Mouse (Mus musculus): Measurements from ENCODE around the gene Rpap3. TPM values are rescaled to one million over a fixed set of nuclear protein-coding genes. Genes with fewer than 3 reads are reported as not detected.
A peak's percentile ranks its signal among the peaks of the same experiment; 100 is the strongest.

The Rpap3 gene
- total RNA-seq, 2 experiments from 2014 or later = 16.0 to 19.7 TPM

DNA sequence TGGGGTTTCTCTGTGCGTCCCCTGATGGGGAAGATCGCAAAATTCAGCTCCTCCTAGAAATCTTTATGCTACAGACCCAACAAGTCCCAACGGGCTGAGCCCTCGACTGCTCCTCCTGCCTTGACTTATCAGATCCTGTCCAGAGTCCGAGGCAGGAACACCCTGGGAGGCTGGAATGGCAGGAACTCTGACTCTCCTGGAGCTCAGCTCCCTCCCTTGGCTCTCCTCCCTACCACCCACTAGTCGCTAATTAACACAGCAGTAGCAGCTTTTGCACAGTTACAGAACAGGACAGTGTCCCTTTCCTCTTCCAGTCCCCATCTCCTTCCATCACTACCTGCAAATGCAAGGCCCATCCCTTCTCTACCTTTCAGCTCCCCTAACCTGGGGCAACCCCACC is 24.7 kb upstream of the Rpap3 start:
- no peak for DNase-seq

DNA sequence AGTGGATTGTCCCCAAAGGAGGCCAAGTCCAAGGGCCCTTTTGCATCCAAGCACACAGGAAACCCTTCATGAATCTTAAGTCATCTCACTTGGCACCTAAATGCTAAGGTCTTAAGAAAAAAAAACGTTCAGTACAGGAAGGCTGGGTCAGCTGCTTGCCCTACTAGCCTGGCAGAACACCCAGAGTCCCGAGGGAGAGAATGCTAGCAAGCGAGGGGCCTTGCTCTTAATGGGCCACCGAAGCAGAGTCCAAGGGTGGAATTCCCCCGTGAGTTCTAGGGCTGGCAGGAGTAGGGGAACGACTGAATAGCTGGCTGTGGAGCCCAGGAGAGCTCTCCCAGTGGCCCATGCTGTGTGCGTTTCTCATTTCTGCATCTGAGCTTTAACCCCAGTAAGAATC is 23.2 kb upstream of the Rpap3 start:
- DNase-seq = no peak

DNA sequence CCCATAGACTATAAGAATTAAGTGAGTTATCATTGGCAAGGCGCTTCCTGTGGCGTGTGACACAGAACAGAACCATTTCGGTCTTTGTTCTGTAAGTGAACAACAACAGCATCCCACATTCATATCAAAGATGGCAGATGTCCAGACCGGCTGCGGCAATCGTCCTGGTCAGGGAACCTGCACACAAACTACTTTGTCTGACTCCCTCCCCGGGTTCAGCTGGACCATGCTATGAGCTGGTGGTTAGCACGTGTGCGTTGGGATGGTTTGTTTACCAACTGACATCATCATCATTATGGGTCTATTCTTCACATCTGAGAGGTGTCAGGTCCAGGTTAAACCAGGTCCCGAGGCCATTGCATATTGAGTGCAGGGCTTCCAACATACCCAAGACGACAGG is 22.8 kb upstream of the Rpap3 start:
- DNase-seq = no peak

DNA sequence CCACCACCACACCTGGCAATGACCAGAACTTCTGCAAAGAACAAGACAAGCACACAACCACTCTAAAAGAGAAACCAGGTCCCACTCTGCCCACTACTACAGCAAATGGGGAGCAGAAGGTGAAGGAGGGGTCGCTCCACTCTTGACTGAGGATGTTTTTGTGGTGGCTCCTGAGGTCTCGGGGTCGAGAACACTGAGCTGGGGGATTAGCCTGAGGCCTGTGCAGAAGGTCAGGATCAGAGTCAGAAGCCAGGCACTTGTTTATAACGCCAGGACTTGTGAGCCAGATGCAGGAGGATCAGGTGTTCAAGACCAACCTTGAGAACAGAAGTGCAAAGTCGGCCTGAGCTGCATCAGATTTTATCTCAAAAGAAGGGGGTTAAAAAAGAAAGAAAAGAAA is 21.9 kb upstream of the Rpap3 start:
- no peak for DNase-seq

DNA sequence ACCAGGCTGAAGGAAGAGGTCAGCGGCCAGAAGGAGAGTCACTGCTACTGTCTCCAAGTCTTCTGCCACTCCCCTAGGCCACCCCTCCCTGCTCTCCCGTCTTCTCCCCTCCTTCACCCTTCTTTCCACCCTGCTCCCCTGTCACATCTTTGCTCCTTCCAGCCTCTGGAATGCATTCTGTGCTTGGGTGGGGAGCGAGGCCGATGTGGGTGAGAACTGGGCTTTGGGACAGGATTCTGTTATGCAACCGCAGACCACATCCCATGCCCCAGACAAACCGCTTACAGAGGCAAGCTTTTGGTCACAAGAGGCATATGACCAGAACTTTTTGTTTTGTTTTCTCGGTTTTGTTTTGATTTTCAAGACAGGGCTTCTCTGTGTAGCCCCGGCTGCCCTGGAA is 21.4 kb upstream of the Rpap3 start:
- DNase-seq = no peak

DNA sequence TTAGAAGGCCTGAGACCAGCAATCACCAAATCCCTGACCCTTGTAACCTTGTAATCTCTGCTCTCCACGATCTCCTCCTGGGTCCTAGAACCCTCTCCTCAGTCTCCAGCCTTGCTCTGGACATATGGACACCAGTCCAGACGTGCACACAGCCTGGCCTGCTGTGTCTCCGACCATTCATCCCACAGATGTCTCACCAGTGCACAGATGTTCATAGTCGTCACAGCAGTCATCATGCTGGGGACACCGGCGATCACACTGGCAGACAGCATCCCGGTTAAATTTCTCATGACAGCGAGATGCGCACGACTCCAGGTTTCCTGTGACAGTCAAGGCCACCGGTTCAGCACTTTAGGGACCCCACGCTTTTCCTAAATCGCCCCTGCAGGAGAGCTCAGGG is 20.7 kb upstream of the Rpap3 start:
- DNase-seq = no peak

DNA sequence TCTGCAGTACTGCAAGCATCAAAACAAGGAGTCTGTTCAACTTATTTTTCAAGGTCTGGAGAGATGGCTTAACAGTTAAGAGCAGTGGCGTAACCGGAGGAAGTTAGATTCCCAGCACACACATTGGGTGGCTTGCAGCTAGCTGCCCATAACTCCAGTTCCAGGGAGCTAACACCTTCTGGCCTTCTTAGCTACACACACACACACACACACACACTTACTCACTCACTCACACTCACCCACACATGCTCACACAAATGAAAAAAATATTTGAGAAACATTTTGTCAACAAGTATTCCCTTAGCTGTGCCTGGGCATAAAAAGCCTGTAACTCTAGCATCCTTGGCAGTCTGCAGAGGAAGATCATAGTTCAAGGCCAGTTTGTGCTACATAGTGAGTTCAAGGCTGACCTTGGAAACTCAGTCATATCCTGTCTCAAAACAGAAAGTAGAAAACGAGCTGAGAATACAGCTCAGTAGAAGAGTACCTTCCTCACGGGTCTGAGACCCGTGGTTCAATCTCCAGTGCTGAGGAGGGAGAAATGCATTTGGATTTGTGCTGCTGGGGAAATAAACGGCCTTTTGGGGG is 19.7 kb upstream of the Rpap3 start:
- DNase-seq = no peak

DNA sequence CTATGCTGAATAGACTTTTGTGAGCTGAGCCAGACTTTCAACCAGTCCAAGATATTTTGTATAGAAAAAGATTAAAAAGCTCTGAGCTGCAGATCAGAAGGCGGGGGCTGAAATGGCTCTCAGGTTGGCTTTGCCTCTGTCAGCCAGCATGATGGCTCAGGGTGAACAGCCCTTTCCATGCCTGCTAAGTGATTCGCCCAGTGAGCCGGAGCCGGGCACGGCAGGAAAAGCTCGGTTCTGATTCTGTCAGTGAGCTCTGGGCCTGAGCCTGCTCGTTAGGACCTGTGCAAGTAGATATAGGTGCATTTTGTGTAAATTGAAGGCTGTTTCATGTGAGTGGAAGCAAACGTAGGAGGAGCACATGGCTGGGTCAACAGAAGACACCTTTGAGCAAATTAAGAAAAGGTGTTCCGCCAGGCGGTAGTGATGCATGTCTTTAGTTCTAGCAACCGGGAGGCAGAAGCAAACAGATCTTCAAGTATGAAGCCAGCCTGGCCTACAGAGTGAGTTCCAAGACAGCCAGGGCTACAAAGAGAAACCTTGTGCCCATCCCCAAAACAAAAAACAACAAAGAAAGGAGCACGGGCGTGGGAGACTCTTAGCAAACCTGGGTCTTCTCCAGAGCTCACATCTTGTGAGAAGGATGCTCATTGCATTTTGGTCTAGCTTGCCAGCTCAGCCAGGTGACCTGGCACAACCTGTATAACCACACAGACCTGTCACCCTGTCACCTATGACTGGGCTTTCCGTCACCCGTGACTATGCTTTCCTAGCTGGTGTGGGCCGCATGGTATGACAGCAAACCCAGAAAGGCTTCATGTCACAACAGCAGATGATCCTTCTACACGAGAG is 18.9 kb upstream of the Rpap3 start:
- no peak for DNase-seq

DNA sequence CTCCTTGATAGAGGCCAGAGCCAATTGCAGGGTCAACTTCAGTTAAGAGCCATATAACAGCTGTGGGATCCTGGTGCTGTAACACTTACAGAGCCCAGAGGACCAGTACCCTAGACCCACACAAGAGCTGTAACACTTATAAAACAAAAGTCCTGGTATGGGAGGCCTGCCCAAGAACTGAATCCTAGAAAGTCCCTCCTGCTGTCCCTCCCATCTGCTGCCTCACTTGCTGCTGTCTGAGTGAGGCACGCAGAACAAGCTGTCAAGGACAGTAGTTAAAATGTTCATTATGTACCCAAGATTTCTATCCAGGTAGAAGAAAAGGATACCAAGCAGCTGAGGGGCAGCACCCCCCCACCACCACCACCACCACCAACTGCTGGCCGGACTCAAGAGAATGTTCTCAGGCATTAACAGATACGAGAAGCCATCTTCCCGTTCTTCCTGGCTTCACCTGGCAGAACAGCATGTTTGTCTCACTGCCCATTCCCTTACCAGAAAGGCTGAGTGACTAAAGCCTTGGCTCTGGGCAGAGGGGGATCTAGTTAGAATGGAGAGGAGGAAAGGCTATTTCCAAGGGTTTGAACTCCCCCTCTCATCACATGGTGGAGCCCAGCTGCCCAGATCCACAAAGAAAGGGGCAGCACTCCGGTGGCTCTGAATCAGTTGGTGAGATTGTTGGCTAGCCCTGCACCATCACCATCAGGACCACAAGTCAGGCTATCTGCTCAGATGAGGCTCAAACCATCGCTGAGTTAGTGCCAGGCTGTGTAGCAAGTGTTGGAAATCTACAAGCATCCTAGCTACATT is 18.1 kb upstream of the Rpap3 start:
- no peak for DNase-seq

DNA sequence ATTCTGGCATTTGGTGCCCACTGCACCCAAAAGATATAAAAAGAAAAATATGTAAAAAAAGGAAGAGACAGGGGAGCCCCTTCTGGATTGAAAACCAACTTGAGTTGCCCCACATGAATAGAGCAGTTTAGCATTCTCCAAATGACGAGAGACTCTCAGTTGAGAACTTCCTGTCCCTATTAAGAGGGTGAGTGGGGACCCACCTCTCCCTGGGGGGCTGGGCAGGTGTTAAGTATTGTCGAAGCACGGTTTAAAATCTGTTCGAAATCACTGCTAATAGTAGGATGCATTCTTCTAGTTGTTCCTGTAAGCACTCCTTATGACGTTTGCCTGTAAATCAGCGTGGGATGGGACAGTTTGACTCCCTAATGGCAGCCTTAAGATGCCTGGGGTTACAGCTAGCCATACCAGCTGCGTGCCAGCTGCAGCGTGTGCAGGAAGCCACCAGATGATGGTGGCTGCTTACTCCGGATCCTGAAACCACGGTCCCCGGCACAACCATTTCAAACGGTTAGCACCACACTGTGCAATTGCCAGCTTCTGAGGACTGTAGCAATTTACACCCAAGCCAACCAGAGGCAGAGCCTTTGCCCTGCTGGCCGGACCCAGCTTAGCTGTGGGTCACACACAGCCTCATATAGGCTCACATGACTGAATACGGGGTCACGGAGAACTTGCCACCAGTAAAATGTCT is 15.5 kb upstream of the Rpap3 start:
- no peak for DNase-seq

DNA sequence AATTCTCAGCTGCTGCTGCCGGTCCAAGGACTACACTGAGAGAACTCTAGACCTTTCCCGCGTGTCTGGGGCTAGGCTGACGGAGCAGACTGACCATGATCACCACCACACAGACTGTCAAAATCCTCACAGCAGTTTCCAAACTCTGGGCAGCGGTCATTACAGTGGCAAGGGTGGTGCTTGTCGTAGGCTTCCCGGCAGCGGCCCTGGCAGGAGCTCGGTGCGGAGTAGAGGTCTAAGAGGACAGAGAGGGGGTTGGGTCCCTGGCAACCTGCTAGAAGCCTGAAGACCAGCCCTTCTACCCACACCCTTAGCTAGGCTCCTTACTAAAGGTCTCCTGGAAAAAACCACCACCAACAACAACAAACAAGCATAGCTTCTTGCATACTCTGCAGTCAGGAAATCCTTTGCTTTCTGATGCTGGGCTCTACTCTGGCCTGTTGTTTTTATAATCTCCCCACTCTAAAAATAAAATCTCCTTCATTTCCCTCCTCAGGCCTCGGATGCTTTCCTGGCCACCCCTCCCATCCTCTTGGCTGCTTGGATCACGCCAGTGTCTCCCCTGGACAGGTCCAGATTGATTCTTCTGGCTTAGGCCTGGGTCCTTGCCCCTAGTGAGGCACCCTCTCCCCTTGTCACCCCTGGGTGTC is 14.5 kb upstream of the Rpap3 start:
- peak; percentile 43 for DNase-seq

DNA sequence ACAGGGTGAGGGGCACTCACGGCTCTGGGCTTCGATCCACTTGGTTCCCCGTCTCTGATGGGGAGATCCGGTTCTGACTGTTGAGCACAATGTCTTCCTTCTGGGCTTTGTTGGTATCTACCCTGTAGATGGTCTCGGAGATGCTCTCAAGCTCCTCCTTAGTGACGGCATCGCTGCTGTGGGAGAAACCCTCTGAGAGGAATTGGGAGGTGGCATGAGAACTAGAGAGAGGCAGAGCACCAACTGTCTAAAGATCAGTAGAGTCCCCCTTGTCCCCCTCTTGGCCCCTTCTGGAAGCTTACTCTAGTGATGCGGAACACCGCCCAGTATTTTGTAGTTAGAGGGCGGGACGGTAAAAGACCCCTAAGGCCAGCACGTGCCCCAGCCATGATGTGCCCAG is 13.9 kb upstream of the Rpap3 start:
- no peak for DNase-seq

DNA sequence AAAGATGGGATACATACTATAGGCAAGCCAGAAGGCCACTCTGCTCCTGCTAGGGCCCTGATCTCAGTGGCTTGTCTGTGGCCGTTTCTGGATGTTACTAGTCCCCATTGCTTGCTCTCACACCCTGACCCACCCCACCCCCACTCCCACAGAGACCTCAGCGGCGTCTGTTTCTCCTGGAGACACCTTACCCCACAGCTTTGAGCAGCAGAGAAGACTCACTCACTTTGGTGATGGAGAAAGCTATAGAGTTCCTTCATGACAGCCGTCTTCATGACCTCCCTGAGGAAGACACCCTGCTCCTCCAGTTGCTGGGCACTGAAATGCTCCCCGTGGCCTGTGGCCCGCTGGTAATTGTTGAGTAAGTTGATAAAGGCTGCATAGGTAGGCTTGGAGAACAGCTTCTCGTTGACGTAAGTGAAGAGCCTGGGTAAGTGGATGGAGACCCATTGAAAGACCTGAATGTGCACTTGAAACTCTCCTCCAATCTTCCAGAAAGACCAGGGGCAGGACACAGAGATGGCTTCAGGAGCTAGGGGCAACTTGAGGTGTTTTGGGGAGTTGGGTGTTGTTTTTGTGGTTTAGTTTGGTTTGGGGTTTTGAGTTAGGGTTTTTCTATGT is 13.0 kb upstream of the Rpap3 start:
- no peak for DNase-seq

DNA sequence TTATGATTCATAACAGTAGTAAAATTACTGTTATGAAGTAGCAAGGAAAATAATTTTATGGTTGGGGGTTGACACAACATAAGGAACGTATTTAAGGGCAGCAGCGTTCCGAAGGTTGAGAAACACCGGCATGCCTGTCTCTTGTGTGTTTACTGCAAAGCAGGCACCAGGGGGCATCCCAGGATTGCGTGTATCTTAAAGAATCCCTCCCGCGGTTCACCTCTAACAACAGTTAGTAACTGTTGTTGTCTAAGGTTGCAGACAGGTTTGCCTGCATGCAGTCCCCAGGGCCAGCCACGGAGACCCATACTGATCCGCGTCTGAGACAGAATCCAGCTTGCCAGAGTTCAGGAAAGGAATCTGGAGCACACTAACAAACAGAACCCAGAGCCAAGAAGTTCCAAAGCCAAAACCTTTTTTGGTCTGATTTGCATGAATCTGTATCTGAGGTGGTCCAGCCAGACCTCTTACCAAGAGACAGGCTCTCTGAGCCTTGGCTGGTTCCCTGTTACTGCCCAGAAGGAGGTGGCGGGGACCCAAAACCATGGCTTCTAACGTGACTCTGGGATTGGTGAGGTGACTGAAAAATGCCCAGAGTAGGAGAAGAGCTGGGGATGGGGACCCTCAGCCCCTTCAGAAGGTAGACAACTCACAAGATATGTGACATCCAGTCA is 12.4 kb upstream of the Rpap3 start:
- peak; percentile 78 for DNase-seq

DNA sequence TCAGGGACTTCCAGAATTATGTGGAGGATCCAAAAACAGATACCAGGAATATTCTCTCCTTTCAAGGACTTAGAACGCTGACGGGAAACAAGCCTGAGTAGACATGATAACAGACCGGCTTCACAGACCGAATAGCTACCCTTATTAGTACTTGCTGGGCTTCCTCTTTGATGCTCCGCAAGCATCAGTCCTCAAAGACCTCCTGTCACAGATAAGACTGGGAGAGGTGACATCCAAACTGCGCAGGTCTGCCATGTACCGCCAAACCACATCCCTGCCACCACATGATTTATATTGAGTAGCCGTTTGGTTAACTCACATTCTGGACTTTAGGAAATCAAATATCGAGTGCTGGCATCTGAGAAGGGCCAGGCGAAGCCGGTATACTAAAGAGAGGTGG is 11.2 kb upstream of the Rpap3 start:
- DNase-seq = no peak

DNA sequence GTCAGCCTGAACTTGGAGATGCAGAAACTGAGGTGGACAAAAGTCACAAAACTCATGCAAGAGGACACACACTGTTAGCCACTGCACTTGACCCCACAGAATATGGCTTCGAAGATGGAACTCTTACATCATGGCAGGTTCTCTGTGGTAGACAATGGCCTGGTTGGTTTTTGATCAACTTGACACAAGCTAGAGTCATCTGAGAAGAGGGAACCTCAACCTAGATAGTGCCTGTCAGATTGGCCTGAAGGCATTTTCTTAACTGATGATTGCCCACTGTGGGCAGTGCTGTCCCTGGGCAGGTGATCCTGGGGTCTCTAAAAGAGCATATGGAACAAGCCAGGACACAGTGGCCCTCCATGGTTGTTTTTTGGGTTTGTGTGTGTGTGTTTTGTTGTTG is 10.1 kb upstream of the Rpap3 start:
- no peak for DNase-seq

DNA sequence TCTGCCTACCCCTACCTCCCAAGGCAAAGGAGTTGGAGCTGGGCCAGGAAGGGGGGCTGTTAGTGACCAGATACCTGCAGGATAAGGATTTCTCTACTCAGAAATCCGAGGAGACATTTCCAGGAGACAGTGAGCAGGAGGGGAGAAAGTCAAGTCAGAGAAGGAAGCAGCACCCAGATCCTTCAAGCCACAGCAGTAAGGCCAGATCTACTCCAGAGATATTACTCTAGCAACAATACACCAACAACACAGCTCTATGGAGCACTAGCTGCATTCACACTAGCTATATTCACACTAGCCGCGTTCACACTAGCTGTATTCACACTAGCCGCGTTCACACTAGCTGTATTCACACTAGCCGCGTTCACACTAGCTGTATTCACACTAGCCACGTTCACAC is 9.5 kb upstream of the Rpap3 start:
- no peak for DNase-seq

DNA sequence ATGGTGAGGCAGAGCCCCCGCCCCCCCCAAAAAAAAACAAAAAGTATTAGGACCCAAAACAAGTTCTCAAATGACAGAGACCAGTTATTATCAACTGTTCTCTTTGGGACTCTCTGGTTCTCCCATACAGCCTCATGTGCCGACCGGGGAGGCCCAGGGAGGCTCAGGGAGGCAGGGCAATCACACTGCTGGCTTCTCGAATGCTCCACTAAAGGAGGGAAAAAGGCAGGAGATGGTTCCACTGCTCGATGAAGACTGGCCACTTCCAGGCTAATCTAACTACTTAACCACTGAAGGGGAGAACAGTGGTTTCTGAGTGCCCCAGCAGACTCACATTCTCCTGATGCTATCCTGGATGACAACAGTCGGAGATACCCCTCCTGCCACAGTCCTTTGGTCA is 6.9 kb upstream of the Rpap3 start:
- no peak for DNase-seq

DNA sequence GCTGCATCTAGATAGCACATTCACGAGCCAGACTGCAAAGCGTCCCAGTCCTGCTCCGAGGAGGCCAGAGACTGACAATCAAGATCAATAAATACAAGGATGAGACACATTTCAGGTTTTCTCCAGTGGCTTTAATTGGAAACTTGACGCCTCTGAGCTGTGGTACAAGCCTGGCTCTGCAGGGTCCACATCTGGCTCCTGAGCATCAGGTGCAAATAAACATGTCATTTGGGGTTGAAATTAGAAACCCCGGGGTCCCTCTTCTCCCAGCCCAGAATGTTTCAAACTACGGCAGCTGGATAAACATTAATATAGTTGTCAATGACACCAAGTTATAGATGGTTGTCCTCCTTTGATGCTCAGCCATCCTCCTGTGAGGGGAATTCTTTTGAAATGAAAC is 5.3 kb upstream of the Rpap3 start:
- DNase-seq = no peak

DNA sequence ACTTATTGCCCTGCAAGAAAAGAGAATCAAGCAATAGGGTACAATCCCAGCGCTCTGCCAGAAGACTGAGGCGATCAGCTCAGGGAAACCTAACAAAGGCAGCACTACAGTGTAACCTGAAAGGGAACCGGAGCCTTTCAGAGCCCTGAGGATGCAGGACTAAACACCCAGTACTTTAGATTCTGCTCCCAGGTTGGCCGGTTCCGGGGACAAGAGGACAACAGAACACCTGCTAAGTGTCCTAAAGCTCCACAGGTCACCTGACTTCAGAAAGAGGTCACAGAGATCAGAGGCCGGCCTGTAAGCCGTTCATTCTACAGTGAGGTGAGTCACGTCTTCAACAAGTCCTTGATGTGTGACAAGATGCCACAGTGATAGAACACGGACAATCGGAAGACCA is 9.0 kb downstream of the Rpap3 start:
- no peak for DNase-seq

DNA sequence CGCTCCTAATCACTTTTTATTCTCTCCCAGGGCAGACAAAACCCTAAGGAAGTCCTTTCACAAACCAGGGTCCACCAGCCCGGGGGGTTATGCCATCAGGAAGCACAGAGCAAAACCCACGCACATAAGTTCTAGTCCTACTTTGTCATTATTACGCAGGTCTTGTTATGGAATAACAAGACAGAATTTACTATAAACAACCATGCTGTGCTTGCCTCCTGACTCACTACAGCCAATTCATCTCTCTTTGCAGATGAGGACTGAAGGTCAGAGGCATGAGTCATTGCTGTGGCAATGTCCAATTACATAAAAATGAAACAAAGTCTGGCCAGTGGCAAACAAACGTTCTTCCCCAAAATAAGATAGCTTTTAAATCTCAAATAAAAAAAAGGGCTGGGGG is 12.2 kb downstream of the Rpap3 start:
- DNase-seq = no peak
